Mouse (Mus musculus): ENCODE measurements at regions not wholly inside any gene's neighbourhood (a gene's known extent, or its start where the extent isn't known, plus 50 kb on each side); places are given as distances from the start of the nearest gene placed in this dataset.

DNA sequence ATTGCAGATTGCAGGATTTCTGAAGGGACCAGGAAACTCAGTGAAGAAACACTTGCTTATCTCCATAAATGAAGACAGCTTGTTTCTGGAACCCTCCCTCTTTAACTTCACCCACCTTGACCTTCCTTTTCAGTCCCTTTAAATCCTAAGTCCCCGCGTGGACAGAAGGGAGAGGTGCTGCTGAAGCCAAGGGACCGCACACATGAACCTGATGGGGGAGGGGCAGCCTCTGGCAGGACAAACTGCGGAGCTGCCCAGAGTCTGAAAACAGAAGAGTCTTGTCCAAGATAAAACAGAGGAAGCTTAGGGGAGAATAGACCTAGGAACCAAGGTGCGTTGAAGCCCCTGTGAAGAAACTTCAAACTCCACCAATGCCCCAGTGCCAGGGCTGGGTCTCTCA is 368.9 kb upstream of the Tbx3 start:
- DNase-seq (ENCODE audit: low spot score), result no peak

DNA sequence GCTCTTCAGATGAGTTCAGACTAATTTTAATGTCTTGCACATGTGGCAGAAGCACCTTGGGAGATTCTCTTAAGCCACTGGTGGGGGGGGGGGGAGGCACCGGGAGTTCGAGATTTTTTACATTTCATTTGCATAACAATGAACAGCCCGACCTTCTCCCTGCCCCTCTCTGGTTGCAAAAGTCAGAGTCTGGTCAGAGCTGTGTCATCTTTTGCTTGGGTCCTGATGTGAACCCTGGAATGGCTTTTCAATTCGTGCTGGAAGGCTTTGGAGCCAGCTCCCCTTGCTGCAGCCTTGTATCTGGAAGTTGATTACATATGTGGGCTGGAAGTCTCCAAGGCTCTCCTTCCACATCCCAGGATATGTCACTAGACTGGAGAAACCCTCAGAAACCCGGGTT is 365.7 kb upstream of the Tbx3 start:
- DNase-seq (ENCODE audit: low spot score), result no peak

DNA sequence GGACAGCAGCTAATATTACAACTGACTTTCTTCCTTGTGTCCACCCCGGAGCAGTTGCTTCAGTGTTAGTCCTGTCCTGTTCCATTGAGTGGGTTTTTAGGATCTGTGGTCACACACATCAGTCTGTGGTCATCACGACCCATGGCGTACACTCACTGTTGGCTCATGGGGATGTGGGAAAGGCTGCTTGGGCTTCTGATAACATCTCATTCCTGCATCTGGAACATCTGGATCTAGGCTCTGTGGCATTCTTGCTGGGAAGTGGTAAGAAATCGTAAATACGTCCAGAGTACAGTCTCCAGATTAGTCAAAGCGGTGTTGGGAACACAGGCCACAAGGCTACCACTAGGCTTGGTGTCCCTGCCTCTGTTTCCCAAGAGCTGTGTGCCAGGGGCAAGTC is 362.7 kb upstream of the Tbx3 start:
- DNase-seq (ENCODE audit: low spot score), result no peak

DNA sequence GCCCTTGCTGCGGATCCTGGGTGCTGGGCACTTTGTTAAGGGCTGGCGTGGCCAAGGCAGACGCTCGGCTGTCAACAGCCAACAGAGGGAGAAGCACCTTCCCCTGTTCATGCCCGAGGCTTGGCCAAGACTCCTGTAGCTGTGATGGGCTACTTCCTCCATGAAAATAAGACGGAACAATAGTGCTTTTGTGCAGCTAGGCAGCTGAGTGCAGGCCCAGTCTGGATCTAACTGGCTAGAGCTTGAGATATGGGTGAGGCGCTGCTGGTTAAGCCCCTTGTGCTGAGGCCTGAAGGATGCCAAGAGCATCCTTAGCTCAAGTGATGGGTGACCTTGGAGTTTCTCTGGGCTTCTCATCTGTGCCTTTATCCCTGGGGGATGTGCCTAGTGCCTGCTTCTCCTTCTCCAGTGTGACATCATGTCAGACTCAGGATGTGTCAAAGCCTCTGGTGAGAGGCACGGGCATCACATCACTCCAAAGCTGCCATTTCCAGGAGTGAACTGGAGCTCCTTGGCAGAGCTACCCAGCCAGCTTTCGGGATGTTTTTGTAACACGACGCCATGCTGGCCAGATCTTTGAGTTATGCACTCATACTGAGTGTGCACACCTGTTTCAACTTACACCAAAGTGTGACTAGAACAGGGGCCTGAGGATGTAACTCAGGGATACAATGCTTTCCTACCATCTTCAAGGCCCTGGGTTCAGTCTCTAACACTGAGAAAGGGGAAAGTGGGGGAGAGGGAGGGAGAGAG is 360.1 kb upstream of the Tbx3 start:
- DNase-seq (ENCODE audit: low spot score), result no peak

DNA sequence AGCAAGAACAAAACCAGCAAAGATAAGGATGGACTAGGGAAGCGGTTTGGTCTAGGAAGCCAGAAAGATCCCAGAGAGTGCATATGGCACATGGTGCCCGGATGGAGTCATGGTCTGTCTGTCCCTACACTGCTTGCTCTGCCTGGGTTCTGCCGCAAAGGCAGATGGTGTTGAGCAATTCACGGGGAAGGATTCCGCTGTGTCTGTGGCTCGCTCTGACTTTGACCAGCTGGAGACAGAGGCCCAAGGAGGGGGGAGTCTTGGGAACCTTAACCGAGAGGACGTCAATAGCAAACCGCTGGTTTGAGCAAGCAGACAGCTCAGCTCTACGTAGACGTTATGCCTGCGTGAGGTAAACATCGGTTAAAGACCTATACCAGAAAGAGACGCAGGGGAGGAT is 357.7 kb upstream of the Tbx3 start:
- no peak for DNase-seq (ENCODE audit: low spot score)

DNA sequence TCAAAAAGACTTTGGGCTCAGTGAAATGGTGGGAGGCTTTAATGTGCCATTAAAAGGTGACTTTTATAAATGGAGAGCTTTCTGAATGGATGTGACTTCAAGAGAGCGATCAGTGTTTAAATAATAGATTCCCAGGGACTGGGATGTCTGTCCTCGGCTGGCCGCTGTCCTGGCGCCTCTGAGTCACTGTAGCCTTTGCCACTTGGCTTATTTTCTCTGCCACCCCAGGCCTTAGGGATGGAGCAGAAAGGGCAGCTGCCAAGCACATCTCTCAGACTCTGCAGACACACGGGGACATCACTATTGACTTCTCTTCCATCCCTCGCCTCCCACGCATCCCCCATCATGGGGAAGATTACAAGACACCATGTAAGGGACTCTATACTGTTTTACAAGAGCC is 355.3 kb upstream of the Tbx3 start:
- DNase-seq (ENCODE audit: low spot score), result no peak

DNA sequence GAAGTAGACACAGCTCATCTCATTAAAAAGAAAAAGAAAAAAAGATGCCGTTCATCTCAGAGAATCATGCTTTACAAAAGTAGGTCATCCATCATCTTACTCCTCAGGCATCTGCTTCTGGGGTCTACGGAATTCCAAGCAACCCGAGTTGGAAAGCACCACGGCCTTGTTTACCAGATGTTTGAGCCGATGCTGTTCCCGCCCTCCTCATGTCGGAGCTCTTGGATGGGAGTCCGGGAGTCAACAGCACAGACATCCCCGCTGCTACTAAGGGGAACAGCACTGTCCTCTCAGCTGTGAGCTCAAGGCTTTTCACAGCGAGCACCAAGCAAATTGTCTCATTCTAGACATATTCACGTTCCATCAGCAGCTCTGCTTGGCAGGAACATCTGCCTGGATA is 352.9 kb upstream of the Tbx3 start:
- DNase-seq (ENCODE audit: low spot score), result no peak

DNA sequence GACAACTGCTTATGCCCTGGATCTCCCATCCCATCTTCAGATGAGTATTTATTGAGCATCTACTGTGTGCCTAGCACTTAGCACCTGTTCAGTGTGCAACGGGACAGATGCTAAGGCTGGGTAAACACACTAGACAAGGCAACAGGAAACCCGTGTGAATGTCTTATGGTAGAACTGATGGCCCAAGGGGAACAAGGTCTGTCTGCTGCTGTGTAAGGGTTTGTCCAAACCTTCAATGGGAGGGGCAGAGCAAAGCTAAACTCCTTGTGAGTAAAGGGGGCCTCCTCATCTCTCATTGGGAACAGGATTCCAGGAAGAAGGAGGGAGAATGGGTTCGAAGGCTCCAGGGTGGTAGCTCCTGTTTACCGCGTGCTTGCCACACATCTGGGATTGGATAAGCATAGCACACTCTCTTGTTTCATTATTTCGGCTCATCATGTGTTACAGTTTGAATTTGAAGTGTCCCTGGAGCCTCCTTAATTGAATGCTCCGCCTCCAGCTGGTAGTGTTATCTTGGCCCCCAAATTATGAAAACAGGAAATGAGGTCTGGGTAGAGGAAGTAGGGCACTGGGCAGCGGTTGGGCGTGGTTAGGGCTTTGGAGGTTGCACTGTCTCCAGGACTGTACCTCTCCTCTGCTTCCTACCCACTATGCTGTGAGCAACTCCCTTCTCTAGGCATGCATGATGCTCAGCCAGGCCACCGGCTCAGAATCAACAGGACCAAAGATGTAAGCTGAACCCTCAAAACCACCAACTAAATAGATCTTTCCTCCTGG is 348.9 kb upstream of the Tbx3 start:
- no peak for DNase-seq (ENCODE audit: low spot score)

DNA sequence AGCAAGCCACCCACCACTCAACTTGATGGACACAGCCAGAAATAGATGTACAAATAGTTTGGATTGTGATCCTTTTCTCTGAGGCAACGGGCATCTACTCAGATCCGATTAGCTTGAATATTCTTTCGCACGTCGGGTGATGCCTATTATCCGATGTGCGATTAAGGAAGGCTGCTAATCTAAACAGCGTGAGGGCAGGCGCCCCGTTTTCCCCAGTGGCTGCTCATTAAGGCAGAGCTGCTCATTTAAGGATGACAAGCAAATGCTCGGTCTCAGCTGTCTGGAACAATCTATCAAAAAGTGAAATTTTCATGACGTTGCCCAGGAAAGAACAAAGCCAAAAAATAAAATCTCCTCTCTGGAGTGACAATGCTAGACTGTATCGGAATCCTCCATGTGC is 348.1 kb upstream of the Tbx3 start:
- DNase-seq (ENCODE audit: low spot score), result no peak

DNA sequence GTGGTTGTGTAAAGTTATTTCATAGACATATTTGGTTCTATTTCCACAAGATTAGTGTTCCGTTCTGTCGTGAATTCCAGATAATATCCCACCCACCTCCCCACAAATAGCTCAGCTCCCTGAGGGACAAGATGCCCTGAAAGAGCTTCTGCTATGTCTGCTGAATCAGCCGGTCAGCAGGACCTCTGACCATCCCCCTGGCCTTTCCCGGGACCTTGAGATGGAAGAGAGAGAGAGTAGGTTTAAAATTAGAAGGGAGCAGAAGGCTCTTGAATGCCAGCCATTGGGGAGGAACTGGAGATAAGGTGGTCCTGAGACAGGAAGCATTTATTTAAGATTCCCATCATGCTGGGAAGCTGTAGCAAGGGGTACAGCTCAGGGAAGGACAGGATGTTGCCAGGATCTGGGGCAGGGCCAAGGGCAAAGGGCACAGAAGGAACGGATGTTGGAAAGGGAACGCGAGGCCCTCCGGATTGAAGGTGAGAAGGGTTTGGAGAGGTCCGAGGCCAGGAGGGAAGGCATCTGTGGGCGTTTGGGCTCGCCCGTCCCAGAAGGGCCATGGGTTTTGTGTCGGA is 344.7 kb upstream of the Tbx3 start:
- DNase-seq (ENCODE audit: low spot score), result no peak

DNA sequence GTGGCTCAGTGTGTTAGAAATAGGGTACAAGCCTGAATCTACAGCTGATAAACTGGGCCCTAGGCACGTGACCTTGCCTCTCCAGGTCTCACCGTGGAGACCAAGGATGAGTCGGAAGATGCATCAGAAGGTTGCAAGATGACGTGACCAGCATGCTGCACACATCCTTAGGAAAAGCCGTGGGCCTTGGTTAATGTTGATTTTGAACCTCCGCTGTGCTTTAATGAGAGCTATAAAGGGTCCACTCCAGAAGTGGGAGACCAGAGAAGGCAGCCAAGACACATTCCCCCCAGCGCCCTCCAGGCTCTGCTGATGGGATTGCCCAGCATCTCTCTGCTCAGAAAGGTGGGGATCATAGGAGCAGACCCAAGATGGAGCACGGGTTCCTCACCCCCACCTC is 343.6 kb upstream of the Tbx3 start:
- DNase-seq (ENCODE audit: low spot score), result no peak

DNA sequence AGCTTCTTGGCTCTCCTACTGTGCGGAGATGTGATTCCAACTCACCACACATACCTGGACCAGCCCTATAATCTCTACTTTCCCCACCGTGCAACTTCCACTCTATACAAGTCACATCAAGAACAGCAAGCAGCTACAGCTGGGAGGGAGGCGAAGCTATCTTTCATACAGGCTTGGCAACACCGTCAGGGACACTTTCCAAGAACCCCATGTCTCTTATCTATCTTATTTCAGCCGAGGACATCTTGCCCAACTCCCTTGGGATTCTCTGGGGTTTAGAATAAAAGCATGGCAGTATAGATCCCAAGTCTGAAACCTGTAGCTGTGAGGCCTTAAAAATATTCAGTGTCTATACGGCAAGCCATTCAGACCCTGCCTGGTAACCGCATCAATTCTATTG is 341.5 kb upstream of the Tbx3 start:
- DNase-seq (ENCODE audit: low spot score), result no peak

DNA sequence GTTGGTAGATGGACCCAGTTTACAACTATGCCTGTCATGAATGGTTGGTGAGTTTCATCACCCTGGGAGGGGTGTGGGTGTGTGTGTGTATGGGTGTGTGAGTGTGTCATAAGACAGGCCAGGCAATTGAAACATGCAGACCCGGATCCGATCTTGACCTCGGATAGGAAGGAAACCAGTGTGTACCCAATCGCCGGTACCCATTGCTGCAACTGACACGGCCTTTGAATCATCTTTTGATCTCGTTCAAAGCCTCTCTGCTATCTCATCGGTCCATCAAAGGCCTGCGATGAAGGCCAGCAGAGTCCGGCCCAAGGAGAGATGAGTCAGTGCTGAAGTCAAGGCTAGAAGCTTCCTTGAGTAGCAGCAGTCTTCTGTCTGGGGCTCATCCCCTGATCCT is 341.1 kb upstream of the Tbx3 start:
- DNase-seq (ENCODE audit: low spot score), result no peak

DNA sequence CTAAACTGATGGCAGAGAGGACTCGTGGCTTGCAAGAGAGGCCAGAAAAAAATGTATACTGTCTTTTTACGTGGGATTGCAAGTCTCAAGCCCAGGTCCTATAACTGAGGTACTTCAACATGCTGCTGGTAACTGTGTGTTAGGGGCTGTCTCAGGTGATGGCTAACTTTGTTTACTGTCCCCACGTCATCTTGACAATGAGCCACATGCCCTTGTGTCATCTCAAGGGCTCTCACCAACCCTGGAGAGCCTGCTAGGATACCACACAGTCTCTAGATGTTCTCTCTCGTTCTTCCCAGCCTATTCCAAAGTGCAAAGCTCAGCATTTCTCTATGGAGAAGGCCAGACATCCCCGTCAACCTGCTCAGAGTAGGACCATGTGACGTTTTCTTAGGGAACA is 340.6 kb upstream of the Tbx3 start:
- DNase-seq (ENCODE audit: low spot score), result no peak

DNA sequence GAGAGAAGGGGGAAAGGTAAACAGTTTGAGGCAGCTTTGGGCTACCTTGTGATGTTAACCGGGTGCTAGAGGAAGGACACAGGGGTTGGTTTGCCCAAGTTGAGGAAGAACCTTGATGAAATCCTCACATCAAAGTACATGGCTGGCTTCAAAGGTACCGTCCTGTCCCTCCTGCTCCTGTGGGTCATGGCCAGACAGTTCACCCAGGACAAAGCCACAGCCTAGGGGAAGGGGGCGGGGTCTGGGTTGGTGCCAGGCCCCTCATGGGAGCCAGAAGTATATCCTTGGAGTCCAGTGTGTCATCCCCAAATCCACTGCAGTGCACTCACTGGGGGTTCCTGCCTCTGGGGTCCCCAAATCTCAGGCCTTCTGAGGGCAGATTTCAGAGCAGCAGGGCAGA is 339.0 kb upstream of the Tbx3 start:
- DNase-seq (ENCODE audit: low spot score), result no peak

DNA sequence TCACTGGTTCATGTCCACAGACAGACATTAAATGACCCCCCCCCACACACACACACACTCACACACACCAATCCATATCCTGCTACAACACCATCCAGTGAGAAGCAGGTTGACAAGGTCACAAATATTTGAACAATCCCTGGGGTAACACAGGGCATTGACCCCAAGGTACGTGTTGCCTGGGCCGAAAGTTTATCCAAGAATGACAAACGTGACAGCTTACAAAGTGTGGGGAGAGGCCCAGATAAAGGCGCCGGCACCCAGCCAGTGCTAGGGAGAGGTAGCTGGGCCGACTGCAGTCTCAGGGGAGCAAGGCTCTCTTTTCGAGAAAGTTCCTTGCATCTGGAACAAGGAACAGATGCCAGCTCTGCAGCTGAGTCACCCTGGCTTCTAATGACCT is 337.8 kb upstream of the Tbx3 start:
- DNase-seq (ENCODE audit: low spot score), result no peak

DNA sequence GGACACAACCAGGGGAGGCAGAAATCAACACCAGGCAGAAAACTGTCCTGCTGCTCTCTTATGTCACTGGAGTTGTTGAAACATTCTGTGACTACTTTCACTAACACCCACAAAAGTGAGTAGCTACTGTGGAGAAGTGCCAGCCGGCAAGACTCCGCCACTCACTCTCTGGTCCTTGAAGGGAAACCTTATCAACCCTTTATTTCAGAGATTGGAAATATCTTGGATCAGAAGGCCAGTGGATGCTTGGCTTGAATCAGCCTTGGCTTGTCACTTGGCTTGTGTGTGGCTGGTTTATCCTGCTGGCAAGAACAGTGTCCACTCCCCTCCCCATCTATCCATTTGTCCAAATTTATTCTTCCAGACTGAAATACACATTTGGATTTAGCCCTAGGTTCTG is 335.3 kb upstream of the Tbx3 start:
- no peak for DNase-seq (ENCODE audit: low spot score)

DNA sequence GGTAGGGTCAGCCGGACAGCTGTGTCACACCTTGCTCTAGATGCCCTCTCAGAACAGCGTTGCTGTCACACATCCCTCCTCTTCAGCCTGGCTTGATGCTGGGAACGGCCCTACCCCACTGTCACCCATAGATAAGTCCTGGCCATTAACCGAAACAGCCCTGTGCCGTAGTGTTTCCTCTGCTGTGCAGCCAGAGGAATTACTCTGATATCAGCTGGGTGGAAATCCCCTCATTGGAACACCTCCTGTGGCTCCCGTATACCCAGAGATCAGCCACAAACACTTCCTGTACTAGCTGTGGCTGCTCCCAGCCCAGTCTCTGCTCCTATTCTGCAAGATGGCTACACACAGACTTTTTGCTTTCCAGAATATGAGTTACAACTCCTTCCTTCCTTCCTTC is 334.5 kb upstream of the Tbx3 start:
- DNase-seq (ENCODE audit: low spot score), result no peak

DNA sequence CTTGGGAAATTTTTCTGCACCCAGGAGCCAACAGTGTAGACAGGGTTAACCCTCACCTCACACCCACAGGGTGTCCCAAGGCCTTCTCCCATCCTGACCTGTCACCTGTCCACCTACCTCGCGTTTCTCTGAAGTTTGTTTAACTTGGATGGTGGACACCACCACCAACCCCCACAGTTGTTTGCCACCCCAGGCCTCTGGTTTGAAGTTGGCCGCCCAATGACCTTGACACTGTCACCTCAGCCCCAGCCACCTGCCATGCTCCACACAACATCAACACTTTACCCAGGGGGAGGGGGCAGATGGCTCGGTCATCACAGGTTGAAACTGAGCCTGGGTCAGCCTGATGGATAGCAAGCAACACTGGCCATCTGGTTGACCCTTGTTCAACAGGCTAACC is 332.7 kb upstream of the Tbx3 start:
- DNase-seq (ENCODE audit: low spot score), result no peak

DNA sequence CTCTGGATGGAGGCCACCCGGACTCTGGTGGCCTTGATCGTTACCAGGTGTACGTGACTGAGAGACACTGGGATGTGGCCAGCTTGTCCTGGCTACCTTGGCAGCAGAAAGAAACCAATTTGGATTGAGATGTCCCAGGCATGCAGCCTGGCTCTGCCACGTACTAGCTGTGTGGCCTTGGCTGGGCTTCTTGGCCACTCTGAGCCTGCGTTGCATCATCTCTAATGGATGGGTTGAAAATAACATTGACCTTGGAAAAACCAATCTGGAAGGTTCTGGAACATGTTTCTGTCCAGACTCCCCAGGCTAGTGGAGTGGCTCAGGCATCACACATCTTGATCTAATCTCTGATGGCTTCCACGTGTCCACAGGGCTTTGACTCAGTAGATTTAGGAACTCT is 331.8 kb upstream of the Tbx3 start:
- DNase-seq (ENCODE audit: low spot score), result no peak

DNA sequence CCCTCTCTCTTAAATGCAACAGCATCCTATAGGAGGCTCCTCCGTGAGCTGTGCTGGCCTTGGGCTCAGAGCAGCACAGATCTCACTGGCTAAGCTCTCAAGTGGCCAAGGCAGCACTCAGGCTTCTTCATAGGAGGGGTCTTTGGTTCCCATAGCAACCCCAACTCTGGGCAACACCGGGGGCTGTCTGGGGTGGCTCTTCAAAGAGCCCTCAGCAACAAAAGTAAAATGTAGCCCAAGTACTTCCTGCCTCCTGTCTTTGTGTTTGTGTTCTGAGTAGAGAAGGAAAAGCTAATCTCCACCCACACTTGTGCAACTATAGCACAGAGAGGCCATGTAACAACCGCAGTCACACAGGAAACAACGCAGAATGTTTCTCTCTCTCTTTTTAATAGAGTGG is 322.2 kb upstream of the Tbx3 start:
- no peak for DNase-seq (ENCODE audit: low spot score)

DNA sequence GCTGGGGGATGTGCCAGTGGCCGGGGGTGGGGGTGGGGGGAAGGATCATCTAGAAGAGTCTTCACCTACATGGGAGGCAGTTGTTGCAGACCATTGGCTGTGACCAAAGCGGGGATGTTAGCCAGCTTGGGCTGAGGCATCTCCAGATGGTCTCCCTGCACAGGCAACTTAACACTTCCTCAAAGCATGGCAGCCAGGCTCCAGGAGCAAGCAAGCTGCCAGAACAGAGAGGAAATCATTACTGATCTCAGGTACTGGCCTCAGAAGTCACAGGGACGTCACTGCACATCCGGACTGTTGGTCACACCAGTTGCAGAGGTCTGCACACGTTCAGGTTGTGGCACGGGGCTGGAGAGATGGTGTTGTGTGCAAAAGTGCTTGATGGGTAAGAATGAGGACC is 321.1 kb upstream of the Tbx3 start:
- DNase-seq (ENCODE audit: low spot score), result no peak

DNA sequence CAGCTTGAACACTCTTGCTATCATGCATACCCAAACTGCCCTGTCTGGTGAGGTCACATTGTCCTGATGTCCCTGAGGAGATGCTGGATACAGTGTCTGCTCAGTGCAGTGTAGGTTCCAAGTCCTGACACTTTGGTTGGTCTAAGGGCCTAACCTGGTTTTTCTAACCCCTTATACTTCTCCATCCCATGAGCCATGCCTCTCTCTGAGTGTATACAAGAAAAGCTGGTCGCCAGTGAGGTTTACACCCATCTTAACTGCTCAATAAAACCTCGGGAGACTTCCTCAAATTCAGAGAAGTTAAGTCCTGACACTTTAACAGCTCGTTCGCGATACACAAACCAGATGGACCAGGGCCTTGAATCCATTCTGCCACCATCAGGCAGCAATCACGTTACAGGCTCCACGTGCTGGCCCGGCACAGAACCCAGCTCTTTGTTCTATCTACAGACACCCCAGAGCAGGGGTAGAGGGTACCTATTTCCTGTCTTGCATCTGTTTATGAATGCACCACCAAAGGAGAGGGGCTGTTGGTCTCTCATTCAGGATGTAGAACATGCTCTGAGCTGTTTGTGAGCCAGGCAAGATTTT is 320.0 kb upstream of the Tbx3 start:
- no peak for DNase-seq (ENCODE audit: low spot score)
